8 mouse cellular contexts compared by ENCODE assay signal in genomic region chr1:180905307-180905706, GRCm38 (mm10). TPM values are rescaled to one million over a fixed set of nuclear protein-coding genes. Genes with fewer than 3 reads are reported as not detected.
DNase-seq lines count a peak whose midpoint lies in the region; ATAC-seq and TF ChIP-seq lines count a peak whose summit lies in the region.

No protein-coding gene starts in this region.

- DNase-seq in lung, adult 2 months, result no peak
- no peak for DNase-seq in liver, embryonic 13.5 days
- DNase-seq in thymus, postnatal 14 days, result peak; percentile 59
- no peak for DNase-seq in adrenal gland, adult 2 months
- DNase-seq in urinary bladder, postnatal 10 days (ENCODE audit: low spot score), result no peak
- no peak for DNase-seq in ovary, postnatal 14 days (ENCODE audit: low spot score)

- peak overlapping the region; percentile 70 for H3K4me2 ChIP-seq in lung, embryonic 16.5 days (ENCODE audit: low read depth, low read length)
- peak overlapping the region; percentile 92 for H3K4me2 ChIP-seq in forebrain, embryonic 15.5 days (replicated peaks)
- H3K4me2 ChIP-seq in liver, embryonic 13.5 days, result peak overlapping the region; percentile 79

- H3K9me3 ChIP-seq in lung, embryonic 16.5 days (ENCODE audit: control insufficient read depth, low read length), result no peaks in the 10 kb centered on the region
- H3K9me3 ChIP-seq in forebrain, embryonic 15.5 days, result no peaks in the 10 kb centered on the region
- H3K9me3 ChIP-seq in liver, embryonic 13.5 days (replicated peaks), result no peaks in the 10 kb centered on the region

- peaks cover 12% of the 10 kb centered on the region for H3K4me1 ChIP-seq in lung, embryonic 16.5 days (replicated peaks; ENCODE audit: control insufficient read depth, insufficient read depth, low read length)
- 0 out of 2 replicates have a peak, but pooled peaks cover 7% of the 10 kb centered on the region for H3K4me1 ChIP-seq in lung, adult 2 months (ENCODE audit: control insufficient read depth, insufficient read depth, low read length)
- peaks cover 19% of the 10 kb centered on the region for H3K4me1 ChIP-seq in forebrain, embryonic 15.5 days
- H3K4me1 ChIP-seq in liver, embryonic 13.5 days (replicated peaks), result peaks cover 69% of the 10 kb centered on the region

- H3K36me3 ChIP-seq in lung, embryonic 16.5 days (ENCODE audit: control insufficient read depth, insufficient read depth, low read length), result peaks cover 13% of the 10 kb centered on the region
- H3K36me3 ChIP-seq in forebrain, embryonic 15.5 days, result peaks cover 25% of the 10 kb centered on the region
- H3K36me3 ChIP-seq in liver, embryonic 13.5 days, result peaks cover 41% of the 10 kb centered on the region

- no peak for ATAC-seq in lung, embryonic 16.5 days (ENCODE audit: low read depth)
- no peak for ATAC-seq in forebrain, embryonic 15.5 days (replicated peaks)
- no peak for ATAC-seq in liver, embryonic 13.5 days (ENCODE audit: low read depth)

- H3K27ac ChIP-seq in lung, embryonic 16.5 days (ENCODE audit: low read length), result no peak overlapping the region
- H3K27ac ChIP-seq in forebrain, embryonic 15.5 days (replicated peaks), result no peak overlapping the region
- peak overlapping the region; percentile 99 for H3K27ac ChIP-seq in liver, embryonic 13.5 days

- TF ChIP-seq CTCF in lung, adult 2 months (IDR thresholded peaks at IDR 0.05; ENCODE audit: insufficient read depth, low read length), result no peak

- H3K9ac ChIP-seq in lung, embryonic 16.5 days (ENCODE audit: low read length), result peak overlapping the region; percentile 86
- H3K9ac ChIP-seq in forebrain, embryonic 15.5 days (replicated peaks), result peak overlapping the region; percentile 81
- H3K9ac ChIP-seq in liver, embryonic 13.5 days, result peak overlapping the region; percentile 97

- TF ChIP-seq POLR2A in lung, adult 2 months (IDR thresholded peaks at IDR 0.05; ENCODE audit: borderline replicate concordance, extremely low read depth, low read depth, low read length), result no peak

- H3K4me3 ChIP-seq in lung, embryonic 16.5 days (ENCODE audit: low read length), result peak overlapping the region; percentile 77
- H3K4me3 ChIP-seq in lung, adult 2 months (replicated peaks; ENCODE audit: extremely low read depth, low read depth, low read length), result no peak overlapping the region
- peak overlapping the region; percentile 58 for H3K4me3 ChIP-seq in forebrain, embryonic 15.5 days
- peak overlapping the region; percentile 94 for H3K4me3 ChIP-seq in liver, embryonic 13.5 days (replicated peaks)

- 68% methylated on average over 6 of the region's 6 CpGs for WGBS in lung, embryonic 16.5 days
- WGBS in lung, adult 2 months, result 69% methylated on average over 6 of the region's 6 CpGs
- 59% methylated on average over 6 of the region's 6 CpGs for WGBS in forebrain, embryonic 15.5 days
- WGBS in liver, embryonic 13.5 days (ENCODE audit: insufficient replicate concordance), result 61% methylated on average over 6 of the region's 6 CpGs

- H3K27me3 ChIP-seq in lung, embryonic 16.5 days (ENCODE audit: control insufficient read depth, insufficient read depth, low read depth, low read length), result no peaks in the 10 kb centered on the region
- no peaks in the 10 kb centered on the region for H3K27me3 ChIP-seq in forebrain, embryonic 15.5 days
- no peaks in the 10 kb centered on the region for H3K27me3 ChIP-seq in liver, embryonic 13.5 days

RNA-seq across cellular contexts. Expression of gene Pycr2, which starts 1.2 kb away (rescaled TPM):
- polyA plus RNA-seq in lung, embryonic 16.5 days (2015; fragmentation: Nextera tagmentation; extraction: Ambion mirVana), result 80.7 and 84.3 TPM in 2 replicates
- 36.7 and 43.8 TPM in 2 replicates for polyA plus RNA-seq in lung, adult 2 months (2012; rRNA removed)
- polyA plus RNA-seq in forebrain, embryonic 15.5 days (2015; fragmentation: Nextera tagmentation; extraction: Ambion mirVana), result 85.1 and 88.7 TPM in 2 replicates
- polyA plus RNA-seq in liver, embryonic 13.5 days (2015; fragmentation: Nextera tagmentation; extraction: Ambion mirVana), result 122 and 128 TPM in 2 replicates
- 10 to 100 TPM; 24.1 to 46.1 TPM for total RNA-seq in adrenal gland, adult 2 months (2021)
- 80.7 and 88.7 TPM in 2 replicates for polyA plus RNA-seq in adrenal gland, adult 2 months (2012; rRNA removed)

RNA-seq across cellular contexts. Expression of gene Lefty2, which starts 12.4 kb away (rescaled TPM):
- polyA plus RNA-seq in lung, embryonic 16.5 days (2015; fragmentation: Nextera tagmentation; extraction: Ambion mirVana), result 0.20 and 0.23 TPM in 2 replicates
- 0.07 TPM in 1 of 2 replicates, not detected in the other for polyA plus RNA-seq in lung, adult 2 months (2012; rRNA removed)
- polyA plus RNA-seq in forebrain, embryonic 15.5 days (2015; fragmentation: Nextera tagmentation; extraction: Ambion mirVana), result 3.7 and 4.5 TPM in 2 replicates
- not detected in 2 replicates for polyA plus RNA-seq in liver, embryonic 13.5 days (2015; fragmentation: Nextera tagmentation; extraction: Ambion mirVana)
- total RNA-seq in adrenal gland, adult 2 months (2021), result under 1 TPM; 0.58 to 0.76 TPM
- polyA plus RNA-seq in adrenal gland, adult 2 months (2012; rRNA removed), result 0.19 and 0.83 TPM in 2 replicates

RNA-seq across cellular contexts. Expression of gene Lefty1, which starts 29.5 kb away (rescaled TPM):
- polyA plus RNA-seq in lung, embryonic 16.5 days (2015; fragmentation: Nextera tagmentation; extraction: Ambion mirVana), result 1.5 and 1.6 TPM in 2 replicates
- 11.4 and 11.5 TPM in 2 replicates for polyA plus RNA-seq in lung, adult 2 months (2012; rRNA removed)
- 0.22 and 0.23 TPM in 2 replicates for polyA plus RNA-seq in forebrain, embryonic 15.5 days (2015; fragmentation: Nextera tagmentation; extraction: Ambion mirVana)
- 6.0 and 6.5 TPM in 2 replicates for polyA plus RNA-seq in liver, embryonic 13.5 days (2015; fragmentation: Nextera tagmentation; extraction: Ambion mirVana)
- 10 to 100 TPM in 1 of 2 experiments, 1 to 10 TPM in 1; 2.0 to 11.3 TPM for total RNA-seq in adrenal gland, adult 2 months (2021)
- polyA plus RNA-seq in adrenal gland, adult 2 months (2012; rRNA removed), result 34.2 and 35.6 TPM in 2 replicates

RNA-seq across cellular contexts. Expression of gene Tmem63a, which starts 36.8 kb away (rescaled TPM):
- polyA plus RNA-seq in lung, embryonic 16.5 days (2015; fragmentation: Nextera tagmentation; extraction: Ambion mirVana), result 15.8 and 16.4 TPM in 2 replicates
- polyA plus RNA-seq in lung, adult 2 months (2012; rRNA removed), result 70.4 and 81.7 TPM in 2 replicates
- 1.6 and 2.2 TPM in 2 replicates for polyA plus RNA-seq in forebrain, embryonic 15.5 days (2015; fragmentation: Nextera tagmentation; extraction: Ambion mirVana)
- polyA plus RNA-seq in liver, embryonic 13.5 days (2015; fragmentation: Nextera tagmentation; extraction: Ambion mirVana), result 5.2 and 7.5 TPM in 2 replicates
- total RNA-seq in adrenal gland, adult 2 months (2021), result 10 to 100 TPM; 52.8 to 66.0 TPM
- polyA plus RNA-seq in adrenal gland, adult 2 months (2012; rRNA removed), result 135 and 238 TPM in 2 replicates

RNA-seq across cellular contexts. Expression of gene Sde2, which starts 54.4 kb away (rescaled TPM):
- 33.0 and 38.3 TPM in 2 replicates for polyA plus RNA-seq in lung, embryonic 16.5 days (2015; fragmentation: Nextera tagmentation; extraction: Ambion mirVana)
- polyA plus RNA-seq in lung, adult 2 months (2012; rRNA removed), result 8.7 and 11.1 TPM in 2 replicates
- 35.7 and 35.9 TPM in 2 replicates for polyA plus RNA-seq in forebrain, embryonic 15.5 days (2015; fragmentation: Nextera tagmentation; extraction: Ambion mirVana)
- 25.1 and 29.7 TPM in 2 replicates for polyA plus RNA-seq in liver, embryonic 13.5 days (2015; fragmentation: Nextera tagmentation; extraction: Ambion mirVana)
- total RNA-seq in adrenal gland, adult 2 months (2021), result 10 to 100 TPM; 19.6 to 21.3 TPM
- 3.2 and 4.7 TPM in 2 replicates for polyA plus RNA-seq in adrenal gland, adult 2 months (2012; rRNA removed)
